Mouse (Mus musculus): ENCODE results near the gene Ccdc185. TPM values are rescaled to one million over a fixed set of nuclear protein-coding genes. Genes with fewer than 3 reads are reported as not detected.
A peak's percentile ranks its signal among the peaks of the same experiment; 100 is the strongest.

Gene Ccdc185
- polyA plus RNA-seq, 1 experiment from 2014 or later = not detected

DNA sequence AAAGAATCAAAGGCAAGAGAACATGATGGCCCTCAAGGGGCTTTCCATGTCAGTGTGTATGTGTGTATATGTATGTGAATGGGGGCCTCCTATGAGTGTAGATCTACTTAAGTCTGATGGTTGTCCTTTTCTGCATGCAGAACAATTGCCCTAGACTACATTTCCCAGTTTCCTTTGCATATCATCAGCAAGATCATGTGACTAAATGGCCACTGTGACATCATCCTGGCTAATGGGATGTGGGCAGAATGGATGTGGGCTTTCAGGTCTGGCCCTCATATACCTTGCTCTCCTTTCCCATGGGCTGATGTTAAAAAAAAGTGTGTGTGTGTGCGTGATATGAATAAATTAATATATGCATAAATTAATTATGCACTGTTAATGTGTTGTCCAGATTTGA, 9.8 kb upstream of the Ccdc185 start:
- H3K36me3 ChIP-seq (ENCODE audit: control insufficient read depth, insufficient read depth, low read length) = no peaks in the 10 kb centered on the region
- WGBS = 93% methylated on average over 1 of the region's 1 CpGs
- H3K27ac ChIP-seq (ENCODE audit: low read depth, low read length) = no peak overlapping the region
- H3K4me1 ChIP-seq (replicated peaks; ENCODE audit: control insufficient read depth, insufficient read depth, low read length) = no peaks in the 10 kb centered on the region
- no peaks in the 10 kb centered on the region for H3K9me3 ChIP-seq (ENCODE audit: control insufficient read depth, low read length)
- peak; percentile 12 for DNase-seq (ENCODE audit: low spot score)
- H3K27me3 ChIP-seq (ENCODE audit: control insufficient read depth, insufficient read depth, low read length) = no peaks in the 10 kb centered on the region
- no peak overlapping the region for H3K4me3 ChIP-seq (ENCODE audit: low read depth, low read length)
- no peak for ATAC-seq (ENCODE audit: low FRiP score)
- no peak overlapping the region for H3K4me2 ChIP-seq (replicated peaks; ENCODE audit: low read depth, low read length)
- H3K9ac ChIP-seq (ENCODE audit: low read depth, low read length) = no peak overlapping the region

- Histone ChIP-seq H3K27ac (ENCODE audit: low read depth, low read length) (no peak overlapping the region), H3K9me3 (ENCODE audit: control insufficient read depth, low read length) (no peaks in the 10 kb centered on the region), H3K4me3 (ENCODE audit: low read depth, low read length) (no peak overlapping the region), H3K27me3 (ENCODE audit: control insufficient read depth, insufficient read depth, low read length) (no peaks in the 10 kb centered on the region), H3K4me1 (replicated peaks; ENCODE audit: control insufficient read depth, insufficient read depth, low read length) (no peaks in the 10 kb centered on the region), H3K9ac (ENCODE audit: low read depth, low read length) (no peak overlapping the region), H3K36me3 (ENCODE audit: control insufficient read depth, insufficient read depth, low read length) (no peaks in the 10 kb centered on the region), H3K4me2 (replicated peaks; ENCODE audit: low read depth, low read length) (no peak overlapping the region)
- WGBS = 83% methylated on average over 5 of the region's 5 CpGs
- no peak for DNase-seq (ENCODE audit: low spot score)
- no peak for ATAC-seq (ENCODE audit: low FRiP score)
These were observed 5.9 kb upstream of the Ccdc185 start for GRCm38 (mm10) chr1:182754865-182755264.

DNA sequence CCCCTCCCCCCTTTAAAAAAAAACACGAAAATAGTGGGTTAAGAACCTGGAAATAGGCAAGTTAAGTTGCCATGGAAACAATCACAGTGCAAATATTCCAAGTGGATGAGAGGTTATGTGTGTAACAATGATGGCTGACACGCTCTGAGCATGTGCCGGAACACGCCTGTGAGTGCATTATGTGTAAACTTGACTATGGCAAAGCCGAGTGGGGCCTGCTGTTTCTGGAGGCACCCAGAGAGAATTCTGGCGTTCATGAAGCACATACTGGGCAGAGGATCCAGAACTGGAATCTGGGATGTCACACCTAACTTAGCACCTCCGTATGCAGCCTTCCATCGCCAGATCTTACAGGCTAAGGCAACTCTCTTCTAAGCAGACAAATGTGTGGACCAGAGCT, 4.7 kb upstream of the Ccdc185 start:
- H3K9ac ChIP-seq (ENCODE audit: low read depth, low read length) = no peak overlapping the region
- no peak for ATAC-seq (ENCODE audit: low FRiP score)
- H3K9me3 ChIP-seq (ENCODE audit: control insufficient read depth, low read length) = no peaks in the 10 kb centered on the region
- H3K4me3 ChIP-seq (ENCODE audit: low read depth, low read length) = no peak overlapping the region
- H3K27ac ChIP-seq (ENCODE audit: low read depth, low read length) = no peak overlapping the region
- WGBS = 84% methylated on average over 8 of the region's 8 CpGs
- no peak for DNase-seq (ENCODE audit: low spot score)
- H3K4me2 ChIP-seq (replicated peaks; ENCODE audit: low read depth, low read length) = no peak overlapping the region
- no peaks in the 10 kb centered on the region for H3K4me1 ChIP-seq (replicated peaks; ENCODE audit: control insufficient read depth, insufficient read depth, low read length)
- no peaks in the 10 kb centered on the region for H3K36me3 ChIP-seq (ENCODE audit: control insufficient read depth, insufficient read depth, low read length)
- H3K27me3 ChIP-seq (ENCODE audit: control insufficient read depth, insufficient read depth, low read length) = no peaks in the 10 kb centered on the region

DNA sequence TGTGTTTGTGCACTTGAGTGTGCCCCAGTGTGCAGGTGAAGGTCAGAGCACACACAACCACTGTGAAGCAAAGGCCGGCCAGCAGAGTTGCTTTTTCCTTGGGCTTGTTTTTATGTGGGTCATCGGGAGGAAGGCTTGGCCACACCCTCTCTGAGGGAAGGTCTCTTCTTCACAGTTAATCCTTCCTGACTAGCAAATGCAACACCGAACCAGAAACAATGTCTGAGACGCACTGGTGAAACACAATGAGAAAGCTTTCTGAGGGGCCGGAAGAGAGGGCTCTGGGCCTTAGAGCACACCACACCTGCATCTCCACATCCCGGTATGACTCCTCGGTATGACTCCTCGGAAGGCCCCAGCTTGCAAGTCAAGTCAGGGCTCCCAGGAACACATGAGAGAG, 2.3 kb upstream of the Ccdc185 start:
- DNase-seq (ENCODE audit: low spot score) (no peak), ATAC-seq (ENCODE audit: low FRiP score) (no peak)
- no peak overlapping the region for H3K9ac ChIP-seq (ENCODE audit: low read depth, low read length)
- H3K9me3 ChIP-seq (ENCODE audit: control insufficient read depth, low read length) = no peaks in the 10 kb centered on the region
- H3K4me3 ChIP-seq (ENCODE audit: low read depth, low read length) = no peak overlapping the region
- no peak overlapping the region for H3K27ac ChIP-seq (ENCODE audit: low read depth, low read length)
- no peaks in the 10 kb centered on the region for H3K36me3 ChIP-seq (ENCODE audit: control insufficient read depth, insufficient read depth, low read length)
- H3K4me1 ChIP-seq (replicated peaks; ENCODE audit: control insufficient read depth, insufficient read depth, low read length) = no peaks in the 10 kb centered on the region
- H3K4me2 ChIP-seq (replicated peaks; ENCODE audit: low read depth, low read length) = no peak overlapping the region
- 82% methylated on average over 8 of the region's 8 CpGs for WGBS
- no peaks in the 10 kb centered on the region for H3K27me3 ChIP-seq (ENCODE audit: control insufficient read depth, insufficient read depth, low read length)

DNA sequence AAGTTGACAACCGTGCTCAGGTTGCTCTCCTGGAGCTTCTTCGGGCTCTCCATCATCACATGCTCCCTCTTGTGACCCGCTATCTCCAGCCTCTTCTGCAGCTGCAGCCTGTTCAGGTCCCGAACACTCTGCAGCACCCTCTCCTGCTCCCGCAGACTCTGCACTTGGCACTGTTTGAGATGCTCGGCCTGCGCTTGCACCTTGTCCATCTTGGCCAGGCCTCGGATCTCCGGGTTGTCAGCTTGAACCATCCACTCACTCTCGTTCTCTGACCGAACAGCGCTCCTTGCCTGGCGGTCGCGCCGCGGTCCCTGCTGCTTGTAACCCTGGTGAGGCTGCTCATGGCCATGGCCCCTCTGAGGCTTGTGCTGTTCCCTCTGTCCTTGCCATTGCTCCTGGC, 1.1 kb downstream of the Ccdc185 start:
- 86% methylated on average over 17 of the region's 17 CpGs for WGBS
- no peak for ATAC-seq (ENCODE audit: low FRiP score)
- DNase-seq (ENCODE audit: low spot score) = no peak
- no peaks in the 10 kb centered on the region for H3K4me1 ChIP-seq (replicated peaks; ENCODE audit: control insufficient read depth, insufficient read depth, low read length)
- H3K4me3 ChIP-seq (ENCODE audit: low read depth, low read length) = no peak overlapping the region
- H3K36me3 ChIP-seq (ENCODE audit: control insufficient read depth, insufficient read depth, low read length) = no peaks in the 10 kb centered on the region
- H3K9ac ChIP-seq (ENCODE audit: low read depth, low read length) = no peak overlapping the region
- no peak overlapping the region for H3K27ac ChIP-seq (ENCODE audit: low read depth, low read length)
- H3K9me3 ChIP-seq (ENCODE audit: control insufficient read depth, low read length) = no peaks in the 10 kb centered on the region
- no peaks in the 10 kb centered on the region for H3K27me3 ChIP-seq (ENCODE audit: control insufficient read depth, insufficient read depth, low read length)
- no peak overlapping the region for H3K4me2 ChIP-seq (replicated peaks; ENCODE audit: low read depth, low read length)

GRCm38 (mm10) chr1:182747081-182747480, 1.9 kb downstream of the Ccdc185 start:
- no peaks in the 10 kb centered on the region for H3K36me3 ChIP-seq (ENCODE audit: control insufficient read depth, insufficient read depth, low read length)
- no peak overlapping the region for H3K4me3 ChIP-seq (ENCODE audit: low read depth, low read length)
- 99% methylated on average over 9 of the region's 9 CpGs for WGBS
- ATAC-seq (ENCODE audit: low FRiP score) = no peak
- no peaks in the 10 kb centered on the region for H3K9me3 ChIP-seq (ENCODE audit: control insufficient read depth, low read length)
- no peak for DNase-seq (ENCODE audit: low spot score)
- no peak overlapping the region for H3K9ac ChIP-seq (ENCODE audit: low read depth, low read length)
- no peaks in the 10 kb centered on the region for H3K27me3 ChIP-seq (ENCODE audit: control insufficient read depth, insufficient read depth, low read length)
- H3K4me1 ChIP-seq (replicated peaks; ENCODE audit: control insufficient read depth, insufficient read depth, low read length) = no peaks in the 10 kb centered on the region
- no peak overlapping the region for H3K4me2 ChIP-seq (replicated peaks; ENCODE audit: low read depth, low read length)
- H3K27ac ChIP-seq (ENCODE audit: low read depth, low read length) = no peak overlapping the region

DNA sequence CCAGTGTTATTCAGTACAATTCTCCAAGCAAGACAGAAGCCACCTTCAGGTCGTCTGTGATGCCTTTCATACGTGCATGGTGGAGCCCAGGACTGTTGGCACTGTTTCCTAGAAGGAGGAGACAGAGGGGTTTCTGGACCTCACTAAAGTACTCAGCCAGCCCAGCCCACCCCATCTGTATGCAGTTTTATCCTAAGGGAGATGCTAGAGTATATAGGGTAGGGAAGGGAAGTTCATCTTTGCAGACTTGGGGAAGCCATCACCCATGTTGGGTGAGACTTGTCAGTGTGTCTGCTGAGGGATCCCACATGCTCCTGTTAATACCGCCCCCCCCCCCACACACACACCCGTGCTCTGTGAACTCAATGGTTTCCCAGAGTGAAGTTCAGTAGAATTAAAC, 13.1 kb downstream of the Ccdc185 start:
- WGBS = 58% methylated on average over 4 of the region's 4 CpGs
- Histone ChIP-seq H3K4me3 (ENCODE audit: low read depth, low read length) (no peak overlapping the region), H3K9me3 (ENCODE audit: control insufficient read depth, low read length) (no peaks in the 10 kb centered on the region), H3K27me3 (ENCODE audit: control insufficient read depth, insufficient read depth, low read length) (no peaks in the 10 kb centered on the region), H3K27ac (ENCODE audit: low read depth, low read length) (no peak overlapping the region), H3K36me3 (ENCODE audit: control insufficient read depth, insufficient read depth, low read length) (no peaks in the 10 kb centered on the region), H3K9ac (ENCODE audit: low read depth, low read length) (no peak overlapping the region), H3K4me1 (replicated peaks; ENCODE audit: control insufficient read depth, insufficient read depth, low read length) (no peaks in the 10 kb centered on the region), H3K4me2 (replicated peaks; ENCODE audit: low read depth, low read length) (no peak overlapping the region)
- no peak for ATAC-seq (ENCODE audit: low FRiP score)
- DNase-seq (ENCODE audit: low spot score) = no peak

DNA sequence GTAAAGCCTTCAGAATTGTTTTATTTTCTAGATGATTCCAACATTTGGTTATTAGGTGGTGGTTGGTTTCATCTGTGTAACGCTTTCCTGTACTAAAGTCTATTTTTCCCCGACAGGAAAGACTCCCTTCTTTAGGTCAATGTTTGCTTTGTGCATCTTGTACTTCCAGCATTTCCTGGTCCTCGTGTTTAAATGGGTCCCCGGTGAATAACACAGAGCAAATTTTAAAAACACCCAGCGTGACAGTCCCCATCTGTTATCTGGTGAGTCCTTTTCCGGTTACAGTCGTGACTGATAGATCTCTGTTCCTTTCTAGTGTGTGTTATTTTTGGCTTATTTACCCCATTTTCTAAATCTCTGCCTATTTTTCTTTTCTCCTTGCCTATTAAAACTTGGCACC, 16.3 kb downstream of the Ccdc185 start:
- H3K36me3 ChIP-seq (ENCODE audit: control insufficient read depth, insufficient read depth, low read length) = no peaks in the 10 kb centered on the region
- no peak overlapping the region for H3K4me3 ChIP-seq (ENCODE audit: low read depth, low read length)
- H3K27ac ChIP-seq (ENCODE audit: low read depth, low read length) = no peak overlapping the region
- ATAC-seq (ENCODE audit: low FRiP score) (no peak), DNase-seq (ENCODE audit: low spot score) (no peak)
- 66% methylated on average over 7 of the region's 7 CpGs for WGBS
- H3K9ac ChIP-seq (ENCODE audit: low read depth, low read length) = no peak overlapping the region
- H3K27me3 ChIP-seq (ENCODE audit: control insufficient read depth, insufficient read depth, low read length) = no peaks in the 10 kb centered on the region
- no peaks in the 10 kb centered on the region for H3K4me1 ChIP-seq (replicated peaks; ENCODE audit: control insufficient read depth, insufficient read depth, low read length)
- no peak overlapping the region for H3K4me2 ChIP-seq (replicated peaks; ENCODE audit: low read depth, low read length)
- no peaks in the 10 kb centered on the region for H3K9me3 ChIP-seq (ENCODE audit: control insufficient read depth, low read length)

GRCm38 (mm10) chr1:182729002-182729401, 20.0 kb downstream of the Ccdc185 start:
- H3K9ac ChIP-seq (ENCODE audit: low read depth, low read length) = no peak overlapping the region
- H3K4me1 ChIP-seq (replicated peaks; ENCODE audit: control insufficient read depth, insufficient read depth, low read length) = no peaks in the 10 kb centered on the region
- no peak overlapping the region for H3K4me2 ChIP-seq (replicated peaks; ENCODE audit: low read depth, low read length)
- H3K4me3 ChIP-seq (ENCODE audit: low read depth, low read length) = no peak overlapping the region
- no peaks in the 10 kb centered on the region for H3K9me3 ChIP-seq (ENCODE audit: control insufficient read depth, low read length)
- ATAC-seq (ENCODE audit: low FRiP score) (no peak), DNase-seq (ENCODE audit: low spot score) (no peak)
- no peaks in the 10 kb centered on the region for H3K36me3 ChIP-seq (ENCODE audit: control insufficient read depth, insufficient read depth, low read length)
- H3K27ac ChIP-seq (ENCODE audit: low read depth, low read length) = no peak overlapping the region
- no peaks in the 10 kb centered on the region for H3K27me3 ChIP-seq (ENCODE audit: control insufficient read depth, insufficient read depth, low read length)
- 75% methylated on average over 9 of the region's 9 CpGs for WGBS
